Mouse (Mus musculus) B cell, adult (primary cell): ENCODE data around the gene Apom. TPM values are rescaled to one million over a fixed set of nuclear protein-coding genes. Genes with fewer than 3 reads are reported as not detected.

Source experiments
- total RNA-seq: library from RNA; stranded (reverse); gene quantifications from 4 replicates; pipeline ENCODE4 v1.2.4, GENCODE M21; 2023; ENCODE audit not compliant: inconsistent age

Apom gene
- total RNA-seq = 0.51 to 2.8 TPM (median 0.69 TPM) in 3 of 4 replicates, not detected in the other

GRCm38 (mm10) chr17:35131500-35132173 lies at the start of gene Apom:
Gene Apom, minus strand, starts transcription at chr17:35132050.

GRCm38 (mm10) chr17:35175968-35176367 lies 44.1 kb upstream of the Apom start, which contains the start of gene Aif1:
Gene Aif1, minus strand, starts transcription at chr17:35176068.

DNA sequence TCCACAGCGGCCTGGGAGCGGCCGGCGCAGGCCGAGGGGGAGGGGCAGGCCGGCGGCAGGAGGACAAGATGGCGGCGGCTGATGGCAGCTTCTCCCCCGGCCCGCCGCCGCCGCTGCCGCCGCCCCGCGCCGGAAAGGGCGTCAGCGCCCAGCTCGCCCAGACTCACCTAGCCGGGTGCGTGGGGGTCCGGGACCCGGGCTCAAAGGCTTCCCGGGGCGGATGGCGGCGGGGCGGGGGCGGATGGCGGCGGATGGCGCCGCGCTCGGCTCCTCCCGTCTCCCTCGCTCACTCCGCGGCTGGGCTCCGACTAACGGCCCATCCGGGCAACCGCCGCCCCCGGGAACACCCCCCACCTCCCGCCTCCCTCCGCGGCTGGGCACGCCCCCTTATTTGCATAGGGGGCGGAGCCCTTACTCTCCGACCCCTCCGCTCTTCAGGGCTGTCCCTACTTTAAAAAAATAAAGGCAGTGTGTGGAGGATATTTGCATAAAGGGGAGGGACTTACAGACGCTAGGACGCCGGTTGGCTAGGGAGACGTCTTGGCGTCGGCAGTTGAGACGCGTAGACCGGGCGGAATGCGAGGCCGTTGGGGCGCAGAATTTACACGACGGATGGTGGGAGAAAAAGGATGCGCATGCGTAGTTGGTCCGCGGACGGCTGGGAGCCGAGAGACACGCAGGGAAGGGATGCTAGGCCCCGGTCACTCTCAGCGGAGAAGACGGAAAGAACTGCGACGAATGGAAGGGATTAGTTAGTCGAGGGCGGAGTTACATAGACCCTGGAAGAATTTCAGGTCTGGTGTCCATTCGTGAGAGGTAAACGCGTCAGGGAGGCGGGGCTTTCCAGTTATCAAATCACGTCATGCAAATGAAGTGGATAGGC lies 33.0 kb upstream of the Apom start, which contains the start of gene Prrc2a:
Prrc2a (minus strand) TSS at position 330 of the 883 bp plus-strand sequence.

GRCm38 (mm10) chr17:35134801-35135590 lies 3.1 kb upstream of the Apom start, which contains the start of gene Bag6:
Gene Bag6, plus strand, starts transcription at chr17:35135178.

GRCm38 (mm10) chr17:35126206-35126611 lies 5.6 kb downstream of the Apom start, which contains the start of gene D17H6S53E:
Gene D17H6S53E, plus strand, starts transcription at chr17:35126373.

DNA sequence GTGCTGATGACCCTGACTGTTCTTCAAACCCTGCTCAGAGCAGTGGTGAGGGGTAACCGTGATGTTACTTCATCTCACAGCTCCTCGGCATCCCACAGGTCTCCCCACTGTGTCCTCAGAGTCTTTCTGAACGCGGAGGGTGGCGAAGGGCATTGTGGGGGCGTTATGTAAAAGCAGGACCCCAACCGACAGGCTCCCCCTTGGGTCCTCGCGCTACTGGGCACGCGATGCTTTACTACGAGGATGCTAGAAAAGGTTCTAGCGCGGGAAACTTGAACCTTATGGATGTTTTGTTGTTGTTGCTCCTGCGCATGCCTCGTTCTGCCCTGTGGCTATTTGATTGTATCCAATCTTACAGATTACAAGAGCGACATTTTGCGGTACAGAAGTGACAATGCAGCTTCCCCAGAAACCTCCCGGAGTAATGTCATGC lies 10.0 kb downstream of the Apom start, which contains the start of gene Csnk2b:
Csnk2b (minus strand) TSS at position 183 of the 433 bp plus-strand sequence.

DNA sequence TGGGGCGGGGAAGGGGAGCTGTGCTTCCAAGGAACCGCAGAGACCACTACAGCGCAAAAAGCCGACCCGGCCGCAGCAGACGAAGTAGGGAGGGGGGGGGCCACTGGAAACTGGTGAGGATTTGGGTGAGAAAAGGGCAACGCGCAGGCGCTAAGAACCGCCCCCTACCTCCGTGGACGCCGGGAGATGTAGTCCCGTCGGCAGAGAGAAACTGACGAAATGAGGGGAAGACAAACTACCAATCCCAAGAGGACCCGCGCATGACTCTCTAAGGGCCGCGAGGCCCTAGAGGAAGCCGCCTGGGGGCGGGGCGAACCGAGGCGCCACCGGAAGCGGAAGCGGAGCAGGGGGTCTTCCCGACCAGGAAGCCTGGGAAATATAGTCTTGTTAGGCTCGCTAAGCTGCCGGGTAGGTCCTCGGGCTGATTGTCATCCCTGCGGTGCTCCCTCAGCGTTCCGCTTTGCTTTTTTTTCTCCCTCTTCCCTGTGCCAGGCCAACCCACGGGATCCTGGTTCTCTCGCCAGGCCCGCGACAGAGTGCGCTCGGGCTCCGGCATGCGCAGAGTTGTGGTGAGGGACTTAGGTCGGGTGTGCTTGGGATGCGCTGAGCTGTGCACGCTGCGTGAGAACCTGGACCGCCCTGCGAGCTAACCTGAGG lies 10.6 kb downstream of the Apom start, which contains the start of gene Gpank1:
Gpank1 (plus strand) TSS at position 313 of the 657 bp plus-strand sequence.

GRCm38 (mm10) chr17:35115046-35116019 lies 16.5 kb downstream of the Apom start, which contains the start of gene Ly6g5b:
Gene Ly6g5b, minus strand, starts transcription at chr17:35115428.

GRCm38 (mm10) chr17:35108097-35108496 lies 23.8 kb downstream of the Apom start, which contains the start of gene Ly6g5c:
Gene Ly6g5c, plus strand, starts transcription at chr17:35108279.

GRCm38 (mm10) chr17:35088825-35089644 lies 42.8 kb downstream of the Apom start, which contains the start of gene Abhd16a:
Gene Abhd16a, plus strand, starts transcription at chr17:35089263.

DNA sequence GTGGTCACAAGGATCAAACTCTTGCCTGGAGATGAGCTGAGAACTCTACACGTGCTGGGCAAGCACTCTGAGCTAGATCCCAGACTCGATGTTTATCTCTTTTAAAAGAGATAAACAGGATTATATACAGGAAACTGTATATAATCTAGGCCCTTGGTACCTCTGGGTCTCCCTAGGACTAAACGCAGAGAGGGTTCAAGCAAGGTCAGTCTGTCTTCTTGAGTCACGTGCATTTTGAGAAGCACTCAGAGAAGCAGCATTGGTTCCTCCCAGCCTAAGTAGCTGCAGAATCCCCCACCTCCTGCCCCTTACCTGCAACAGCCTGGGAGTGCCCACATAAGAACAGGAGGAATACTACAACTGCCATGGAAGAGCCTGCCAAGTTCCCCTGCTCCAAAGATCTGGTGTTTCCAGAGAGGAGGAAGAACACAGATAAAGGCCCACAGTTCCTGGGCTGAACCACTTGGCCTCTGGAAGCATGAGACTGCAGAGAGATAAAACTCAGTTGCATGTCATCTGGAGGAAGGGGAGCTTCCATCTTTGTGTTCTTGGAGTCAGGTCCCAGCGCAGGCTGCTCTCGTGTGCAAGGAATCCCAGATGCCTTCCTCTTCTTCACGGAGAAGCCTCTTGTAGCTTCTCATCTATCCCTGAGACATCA lies 46.5 kb downstream of the Apom start, which contains the start of gene Ly6g6f:
Ly6g6f (minus strand) TSS at position 403 of the 658 bp plus-strand sequence.

Other genes with a start within 250 kb of the Apom start
- 1.8 to 3.4 TPM (median 2.8 TPM) in 4 replicates for gene C2, start 233.8 kb downstream of the Apom start, total RNA-seq
- gene Ehmt2, start 233.6 kb downstream of the Apom start, total RNA-seq = 152 to 164 TPM (median 157 TPM) in 4 replicates
- not detected in 4 replicates for gene Slc44a4, start 217.6 kb downstream of the Apom start, total RNA-seq
- gene Neu1, start 200.8 kb downstream of the Apom start, total RNA-seq = 94.9 to 102 TPM (median 98.6 TPM) in 4 replicates
- 17.8 to 62.2 TPM (median 28.7 TPM) in 4 replicates for gene Hspa1b, start 172.8 kb downstream of the Apom start, total RNA-seq
- not detected in 4 replicates for gene Gm20481, start 162.1 kb downstream of the Apom start, total RNA-seq
- 10.4 to 29.3 TPM (median 20.1 TPM) in 4 replicates for gene Hspa1a, start 159.9 kb downstream of the Apom start, total RNA-seq
- gene Hspa1l, start 159.3 kb downstream of the Apom start, total RNA-seq = 0.21 to 0.38 TPM in 2 of 4 replicates, not detected in the others
- gene Lsm2, start 150.2 kb downstream of the Apom start, total RNA-seq = 30.0 to 37.2 TPM (median 32.0 TPM) in 4 replicates
- 269 to 300 TPM (median 290 TPM) in 4 replicates for gene Vars, start 131.1 kb downstream of the Apom start, total RNA-seq
- 0.16 to 0.54 TPM (median 0.25 TPM) in 4 replicates for gene Vwa7, start 115.5 kb downstream of the Apom start, total RNA-seq
- 3.4 to 6.4 TPM (median 4.6 TPM) in 4 replicates for gene Sapcd1, start 104.0 kb downstream of the Apom start, total RNA-seq
- 6.1 to 10.5 TPM (median 9.2 TPM) in 4 replicates for gene Msh5, start 85.3 kb downstream of the Apom start, total RNA-seq
- gene Clic1, start 82.1 kb downstream of the Apom start, total RNA-seq = 196 to 218 TPM (median 210 TPM) in 4 replicates
- gene Ddah2, start 73.0 kb downstream of the Apom start, total RNA-seq = 2.6 to 4.8 TPM (median 4.2 TPM) in 4 replicates
- gene Ly6g6c, start 66.7 kb downstream of the Apom start, total RNA-seq = not detected in 4 replicates
- gene Mpig6b, start 65.9 kb downstream of the Apom start, total RNA-seq = 0.45 TPM in 1 of 4 replicates, not detected in the others
- not detected in 4 replicates for gene Ly6g6e, start 55.1 kb downstream of the Apom start, total RNA-seq
- not detected in 4 replicates for gene Ly6g6d, start 54.0 kb downstream of the Apom start, total RNA-seq
- gene Ly6g6f, start 46.4 kb downstream of the Apom start, total RNA-seq = not detected in 4 replicates
- 76.3 to 80.8 TPM (median 77.2 TPM) in 4 replicates for gene Abhd16a, start 42.8 kb downstream of the Apom start, total RNA-seq
- gene Ly6g5c, start 23.8 kb downstream of the Apom start, total RNA-seq = not detected in 4 replicates
- gene Ly6g5b, start 16.6 kb downstream of the Apom start, total RNA-seq = 0.93 to 1.6 TPM (median 1.2 TPM) in 4 replicates
- gene Gpank1, start 10.6 kb downstream of the Apom start, total RNA-seq = 24.7 to 31.8 TPM (median 30.3 TPM) in 4 replicates
- gene Csnk2b, start 10.0 kb downstream of the Apom start, total RNA-seq = 121 to 143 TPM (median 135 TPM) in 4 replicates
- 10.6 to 19.4 TPM (median 13.7 TPM) in 4 replicates for gene D17H6S53E, start 5.7 kb downstream of the Apom start, total RNA-seq
- gene Bag6, start 3.1 kb upstream of the Apom start, total RNA-seq = 446 to 480 TPM (median 464 TPM) in 4 replicates
- 328 to 347 TPM (median 341 TPM) in 4 replicates for gene Prrc2a, start 32.8 kb upstream of the Apom start, total RNA-seq
- gene Aif1, start 44.0 kb upstream of the Apom start, total RNA-seq = 4.4 to 9.9 TPM (median 8.0 TPM) in 4 replicates
- gene Lst1, start 56.4 kb upstream of the Apom start, total RNA-seq = 38.1 to 43.3 TPM (median 40.2 TPM) in 4 replicates
- 564 to 668 TPM (median 599 TPM) in 4 replicates for gene Ltb, start 62.4 kb upstream of the Apom start, total RNA-seq
- 9.9 to 12.7 TPM (median 11.2 TPM) in 4 replicates for gene Tnf, start 70.0 kb upstream of the Apom start, total RNA-seq
- 31.8 to 44.1 TPM (median 36.1 TPM) in 4 replicates for gene Lta, start 73.3 kb upstream of the Apom start, total RNA-seq
- not detected in 4 replicates for gene Gm16181, start 88.8 kb upstream of the Apom start, total RNA-seq
- gene Atp6v1g2, start 101.6 kb upstream of the Apom start, total RNA-seq = 1.6 to 2.5 TPM (median 2.1 TPM) in 4 replicates
- 13.3 to 15.9 TPM (median 13.7 TPM) in 4 replicates for gene Nfkbil1, start 103.7 kb upstream of the Apom start, total RNA-seq
- 432 to 470 TPM (median 447 TPM) in 4 replicates for gene Ddx39b, start 109.7 kb upstream of the Apom start, total RNA-seq
- 1,753 to 1,919 TPM (median 1,880 TPM) in 4 replicates for gene H2-D1, start 130.7 kb upstream of the Apom start, total RNA-seq
- gene H2-Q1, start 188.4 kb upstream of the Apom start, total RNA-seq = 11.8 to 16.3 TPM (median 15.1 TPM) in 4 replicates
- 6.7 to 12.2 TPM (median 10.3 TPM) in 4 replicates for gene H2-Q2, start 210.2 kb upstream of the Apom start, total RNA-seq
- gene H2-Q4, start 247.6 kb upstream of the Apom start, total RNA-seq = 342 to 364 TPM (median 361 TPM) in 4 replicates